Mouse (Mus musculus) kidney, adult 18-20 months (tissue): ENCODE data around the gene Folh1.
"Not testable (repeated sequence)": the region's sequence is repeated elsewhere in the genome, so short reads cannot be mapped to it uniquely, and the experiment has no call there.

Source experiments
- DNase-seq: peaks from one replicate; pipeline ENCODE4 v3.0.0; 2021

The Folh1 gene

GRCm38 (mm10) chr7:86775617-86776325 is at the start of gene Folh1:
Gene Folh1 (minus strand): TSS chr7:86775943.
- peak; percentile 72 for DNase-seq

DNA sequence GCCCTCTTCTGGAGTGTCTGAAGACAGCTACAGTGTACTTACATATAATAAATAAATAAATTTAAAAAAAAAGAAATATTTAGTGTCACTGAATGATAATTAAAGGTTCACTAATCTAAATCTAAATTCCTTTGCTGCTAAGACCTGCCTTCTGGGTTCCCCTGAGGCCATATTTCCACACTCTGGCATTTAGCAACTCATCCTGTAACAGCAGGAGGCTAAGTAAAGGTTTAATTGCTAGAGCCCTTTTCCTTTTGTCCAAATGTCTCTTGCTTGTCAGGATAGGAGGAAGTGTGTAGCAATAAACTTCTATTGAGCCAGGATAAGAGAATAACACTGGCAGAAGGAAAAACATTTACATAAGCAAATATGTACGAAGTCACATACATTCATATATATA is 40.7 kb upstream of the Folh1 start:
- DNase-seq, result no peak

- not testable (repeated sequence) for DNase-seq
Measured at GRCm38 (mm10) chr7:86815716-86816115, 40.0 kb upstream of the Folh1 start.

DNA sequence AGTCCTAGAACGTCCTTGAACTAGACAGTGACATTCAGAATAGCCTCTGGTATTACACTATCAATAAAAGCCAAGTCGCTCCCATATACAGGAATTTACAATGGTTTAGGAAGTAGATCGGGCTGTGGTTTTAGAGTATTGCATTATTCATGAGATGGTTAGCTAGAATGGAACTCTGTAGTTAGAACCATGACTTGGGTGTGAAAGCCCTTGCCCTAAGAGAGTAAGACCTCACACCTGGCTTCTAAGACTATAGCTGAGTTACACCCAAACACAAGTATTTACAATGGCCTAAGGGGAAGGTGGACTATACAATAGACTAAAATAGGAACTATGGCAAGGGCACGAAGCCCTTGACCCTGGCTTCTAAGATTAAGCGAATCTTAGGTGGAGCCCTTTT is 39.5 kb upstream of the Folh1 start:
- DNase-seq, result not testable (repeated sequence)

GRCm38 (mm10) chr7:86794727-86795126 is 19.0 kb upstream of the Folh1 start, which contains the start of gene Vmn2r77:
Gene Vmn2r77 (plus strand): TSS chr7:86795027.
- DNase-seq, result no peak

GRCm38 (mm10) chr7:86771621-86772020 is 4.1 kb downstream of the Folh1 start:
- no peak for DNase-seq

- no peak for DNase-seq
Measured at GRCm38 (mm10) chr7:86764628-86765027, 11.1 kb downstream of the Folh1 start.

DNA sequence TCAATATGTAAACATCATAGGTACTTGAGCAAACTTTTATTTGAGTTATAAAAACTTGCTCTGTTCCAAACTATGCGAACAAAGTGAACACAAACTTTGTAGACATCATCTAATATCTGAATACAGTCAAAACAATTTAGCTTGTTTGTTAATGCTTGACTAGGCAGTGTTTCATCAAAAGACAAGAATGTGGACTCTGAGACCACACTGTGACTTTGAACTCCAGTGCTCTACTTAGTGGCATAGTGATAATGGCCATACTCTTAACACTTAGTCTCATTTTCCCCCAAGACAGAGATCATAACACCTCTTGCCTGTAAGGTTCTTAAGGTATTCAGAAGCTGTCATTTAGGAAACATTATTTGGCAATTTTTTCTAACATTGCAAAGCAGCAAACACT is 15.0 kb downstream of the Folh1 start:
- DNase-seq, result no peak

DNA sequence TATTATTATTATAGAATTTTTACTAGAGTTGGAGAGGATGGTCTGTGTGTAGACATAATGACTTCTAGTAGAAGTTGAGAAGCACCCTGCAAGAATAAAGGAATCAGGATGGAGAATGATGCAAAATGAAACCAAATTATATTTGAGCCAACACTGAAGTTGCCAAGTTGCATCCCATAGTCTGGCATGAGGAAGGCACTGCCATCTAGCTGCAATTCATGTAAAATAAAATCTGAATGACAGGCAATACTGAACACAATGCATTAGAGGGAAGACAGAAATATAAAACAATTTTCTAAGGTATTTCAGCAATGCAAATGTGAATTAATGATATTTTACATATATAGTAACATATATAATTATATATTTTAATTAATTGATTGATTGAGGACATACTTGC is 50.7 kb downstream of the Folh1 start:
- DNase-seq, result no peak

DNA sequence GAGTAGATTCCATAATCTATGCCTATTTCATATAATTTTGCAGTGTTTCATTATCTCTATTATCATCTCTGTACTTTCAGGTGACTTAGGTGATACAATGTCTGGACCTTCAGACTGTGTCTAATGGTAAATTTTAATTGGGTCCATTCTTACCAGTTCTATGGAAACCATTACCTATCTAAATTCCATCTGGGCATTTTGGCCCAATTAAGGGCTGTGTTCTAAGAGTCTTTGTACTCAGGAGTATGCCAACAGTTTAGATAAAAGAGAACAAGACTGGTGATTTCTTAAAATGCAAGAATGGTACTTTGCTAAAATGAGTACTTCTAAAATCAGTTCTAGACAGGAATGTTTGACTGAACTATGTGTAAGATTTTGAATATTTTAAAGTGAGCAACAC is 87.7 kb downstream of the Folh1 start, which contains the start of gene Olfr292:
Gene Olfr292 (plus strand): TSS at position 301 of the 400 bp plus-strand sequence.
- DNase-seq, result no peak
